Comparison of ENCODE assay signal across 36 mouse cellular contexts in the genomic region with DNA sequence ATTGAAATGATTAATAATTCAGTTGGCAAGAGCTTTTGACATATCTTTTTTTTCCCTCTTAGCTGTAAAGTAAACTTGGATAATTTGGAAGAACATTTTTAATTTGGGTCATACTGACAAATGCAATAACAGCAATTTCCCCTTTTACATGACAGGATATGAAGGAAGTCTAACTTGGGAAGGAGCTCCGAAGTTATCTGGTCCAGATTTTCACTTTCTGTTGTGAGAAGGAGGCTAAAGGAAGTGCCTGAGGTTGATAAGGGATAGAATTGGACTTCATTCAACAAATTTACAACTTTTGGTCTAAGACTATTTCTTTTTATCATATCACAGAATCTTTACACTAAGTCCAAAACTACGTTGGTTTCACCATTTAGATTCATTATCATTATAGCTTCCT.
"Had no signal": no experiment of that assay in that cellular context is flagged by ENCODE, and none has a peak within 500 bp of the region (broad histone marks: within the 10 kb centered on the region; RNA-seq: fewer than 3 reads in every experiment).

No protein-coding gene starts in this region.

- H3K27me3 ChIP-seq: heart, embryonic 12.5 days; heart, embryonic 13.5 days; heart, embryonic 15.5 days; hindbrain, embryonic 12.5 days; hindbrain, embryonic 13.5 days; hindbrain, embryonic 15.5 days; intestine, embryonic 15.5 days; kidney, embryonic 15.5 days had no signal

- H3K36me3 ChIP-seq: heart, embryonic 10.5 days; heart, embryonic 12.5 days; heart, embryonic 13.5 days; heart, embryonic 15.5 days; hindbrain, embryonic 10.5 days; hindbrain, embryonic 12.5 days; hindbrain, embryonic 13.5 days; hindbrain, embryonic 15.5 days; intestine, embryonic 15.5 days; kidney, embryonic 15.5 days had no signal

- H3K9ac ChIP-seq: heart, embryonic 12.5 days; heart, embryonic 13.5 days; heart, embryonic 15.5 days; hindbrain, embryonic 12.5 days; hindbrain, embryonic 13.5 days; hindbrain, embryonic 14.5 days; hindbrain, embryonic 15.5 days; intestine, embryonic 15.5 days; kidney, embryonic 15.5 days had no signal

- DNase-seq: heart, postnatal 10 days; heart, postnatal 14 days; heart, postnatal 36 days; heart, postnatal 4 days; kidney, adult 11 months; kidney, adult 18-20 months; kidney, adult 2 months; kidney, adult 8-10 months; kidney, adult 9 months; kidney, postnatal 10 days; kidney, postnatal 14 days; kidney, postnatal 25 days; kidney, postnatal 36 days; kidney, postnatal 4 days; layer of hippocampus, adult 9-11 months; layer of hippocampus, postnatal 36 days had no signal

- H3K27ac ChIP-seq: heart, embryonic 10.5 days; heart, embryonic 13.5 days; heart, embryonic 15.5 days; hindbrain, embryonic 10.5 days; hindbrain, embryonic 12.5 days; hindbrain, embryonic 13.5 days; hindbrain, embryonic 14.5 days; hindbrain, embryonic 15.5 days; hindbrain, postnatal 0 days; intestine, embryonic 15.5 days; kidney, embryonic 15.5 days; kidney, postnatal 0 days; layer of hippocampus, adult 2 months; left cerebral cortex, adult 2 months had no signal

- H3K4me3 ChIP-seq: heart, embryonic 10.5 days; heart, embryonic 12.5 days; heart, embryonic 13.5 days; heart, embryonic 15.5 days; hindbrain, embryonic 10.5 days; hindbrain, embryonic 12.5 days; hindbrain, embryonic 13.5 days; hindbrain, embryonic 15.5 days; intestine, embryonic 15.5 days; kidney, embryonic 15.5 days; layer of hippocampus, adult 2 months; left cerebral cortex, adult 2 months had no signal

- H3K4me2 ChIP-seq: heart, embryonic 11.5 days; heart, embryonic 12.5 days; heart, embryonic 13.5 days; heart, embryonic 15.5 days; hindbrain, embryonic 12.5 days; hindbrain, embryonic 13.5 days; hindbrain, embryonic 14.5 days; hindbrain, embryonic 15.5 days; intestine, embryonic 15.5 days; kidney, embryonic 15.5 days had no signal

- H3K9me3 ChIP-seq: heart, embryonic 10.5 days; heart, embryonic 12.5 days; heart, embryonic 13.5 days; heart, embryonic 15.5 days; hindbrain, embryonic 10.5 days; hindbrain, embryonic 12.5 days; hindbrain, embryonic 13.5 days; hindbrain, embryonic 15.5 days; intestine, embryonic 15.5 days; kidney, embryonic 15.5 days had no signal

- H3K4me1 ChIP-seq: heart, embryonic 10.5 days; heart, embryonic 12.5 days; heart, embryonic 13.5 days; heart, embryonic 15.5 days; hindbrain, embryonic 10.5 days; hindbrain, embryonic 12.5 days; hindbrain, embryonic 13.5 days; hindbrain, embryonic 15.5 days; intestine, embryonic 15.5 days; kidney, embryonic 15.5 days had no signal

- ATAC-seq: hindbrain, embryonic 16.5 days; hindbrain, postnatal 0 days; inflammation-experienced regulatory T-cells, adult 6 months; intestine, embryonic 15.5 days; intestine, embryonic 16.5 days; intestine, postnatal 0 days had no signal
